Mouse (Mus musculus): ENCODE data around the gene Jpt1.
"Not testable (repeated sequence)": the region's sequence is repeated elsewhere in the genome, so short reads cannot be mapped to it uniquely, and the experiment has no call there.

Gene Jpt1

GRCm38 (mm10) chr11:115514238-115514663 is at the start of gene Jpt1:
TSS of gene Jpt1 (minus strand) at chr11:115514387.
- DNase-seq = peak; percentile 99

DNA sequence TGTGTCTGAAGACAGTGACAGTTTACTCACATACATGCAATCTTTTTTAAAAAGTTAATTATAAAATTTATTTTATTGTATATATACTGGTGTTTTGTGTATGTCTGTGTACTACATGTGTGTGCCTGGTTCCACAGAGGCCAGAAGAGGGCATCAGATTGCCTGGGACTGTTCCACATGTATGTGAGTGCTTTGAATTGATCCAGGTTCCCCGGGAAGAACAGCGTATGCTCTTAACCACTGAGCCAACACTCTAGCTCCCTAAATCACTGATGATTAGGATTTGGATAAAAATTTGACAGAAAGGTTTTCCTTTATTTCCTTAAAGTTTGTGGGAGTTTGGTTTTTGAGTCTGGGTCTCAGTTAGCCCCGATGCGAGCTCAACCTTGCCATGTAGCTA is 49.2 kb upstream of the Jpt1 start:
- DNase-seq = peak; percentile 21

GRCm38 (mm10) chr11:115555717-115556116 is 41.5 kb upstream of the Jpt1 start:
- no peak for DNase-seq

DNA sequence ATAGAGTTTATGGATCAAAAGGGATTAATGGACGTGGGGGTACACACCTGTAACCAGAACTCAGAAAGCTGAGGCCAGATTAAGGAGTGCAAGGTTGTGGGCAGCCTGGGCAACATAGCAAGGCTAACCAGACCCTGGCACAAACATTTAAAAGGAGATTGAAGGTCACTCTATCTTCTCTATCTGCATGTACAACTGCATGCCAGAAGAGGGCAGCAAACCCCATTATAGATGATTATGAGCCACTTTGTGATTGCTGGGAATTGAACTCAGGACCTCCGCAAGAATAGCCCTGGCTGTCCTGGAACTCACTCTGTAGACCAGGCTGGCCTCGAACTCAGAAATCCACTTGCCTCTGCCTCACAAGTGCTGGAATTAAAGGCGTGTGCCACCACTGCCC is 38.6 kb upstream of the Jpt1 start:
- no peak for DNase-seq

DNA sequence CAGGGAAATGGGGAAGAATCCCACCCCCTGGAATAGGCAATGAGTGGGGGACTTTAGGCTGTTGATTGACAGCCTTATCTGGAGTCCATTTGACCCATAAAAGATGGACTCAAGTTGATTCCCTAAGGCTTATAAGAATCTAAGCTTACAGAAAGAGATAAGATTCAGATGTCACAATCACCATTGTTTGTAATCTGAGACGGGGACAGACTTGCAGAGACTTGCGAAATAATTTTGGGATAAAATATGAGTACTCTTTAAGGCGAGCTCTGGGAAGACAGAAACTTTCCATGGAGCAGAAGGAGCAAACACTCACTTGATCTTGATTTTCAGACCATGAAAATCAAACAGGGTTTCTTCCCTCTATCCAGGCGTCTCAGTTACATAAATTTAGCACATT is 29.4 kb upstream of the Jpt1 start:
- no peak for DNase-seq

DNA sequence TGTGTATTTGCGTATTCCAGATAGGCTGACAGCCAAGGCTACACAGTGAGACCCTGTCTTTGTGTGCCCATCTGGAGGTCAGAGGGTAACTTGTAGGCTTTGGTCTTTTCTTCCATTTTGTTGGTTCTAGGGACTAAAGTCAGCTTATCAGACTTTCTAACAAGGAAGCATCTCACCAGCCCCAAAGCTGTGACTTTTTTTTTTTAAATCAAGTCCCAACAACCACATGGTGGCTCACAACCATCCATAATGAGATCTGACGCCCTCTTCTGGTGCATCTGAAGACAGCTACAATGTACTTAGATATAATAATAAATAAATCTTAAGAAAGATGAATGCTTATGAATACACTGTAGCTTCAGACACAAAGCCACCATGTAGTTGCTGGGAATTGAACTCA is 23.9 kb upstream of the Jpt1 start:
- DNase-seq = peak; percentile 17

DNA sequence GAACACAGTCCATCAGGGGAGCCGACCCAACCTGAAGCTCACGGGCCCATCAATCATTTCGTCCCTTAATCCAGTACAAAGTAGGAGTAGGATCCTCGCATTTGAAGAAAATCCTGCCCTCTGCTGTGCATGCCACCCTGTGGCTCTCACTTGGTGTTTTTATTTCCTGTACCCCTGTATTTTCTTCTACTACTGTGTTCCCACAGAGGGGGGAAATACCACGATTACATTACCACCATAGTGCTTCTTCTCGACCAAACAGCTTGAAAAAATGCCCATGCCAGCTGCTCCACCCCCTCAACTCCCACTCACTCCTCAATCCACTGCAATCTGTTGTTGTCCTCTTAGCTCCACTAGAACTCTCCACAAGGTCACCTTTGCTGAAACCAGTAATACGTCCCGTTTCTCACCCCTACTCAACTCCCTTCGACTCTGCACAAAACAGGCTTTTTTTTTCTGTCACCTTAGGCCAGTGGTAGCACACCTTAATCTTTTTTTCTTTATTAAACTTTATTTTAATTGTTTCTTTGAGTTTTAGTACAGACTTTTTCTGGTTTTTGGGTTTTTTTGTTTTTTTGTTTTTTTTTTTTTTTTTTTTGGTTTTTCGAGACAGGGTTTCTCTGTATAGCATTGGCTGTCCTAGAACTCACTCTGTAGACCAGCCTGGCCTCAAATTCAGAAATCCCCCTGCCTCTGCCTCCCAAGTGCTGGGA is 22.8 kb upstream of the Jpt1 start:
- DNase-seq = peak; percentile 46

DNA sequence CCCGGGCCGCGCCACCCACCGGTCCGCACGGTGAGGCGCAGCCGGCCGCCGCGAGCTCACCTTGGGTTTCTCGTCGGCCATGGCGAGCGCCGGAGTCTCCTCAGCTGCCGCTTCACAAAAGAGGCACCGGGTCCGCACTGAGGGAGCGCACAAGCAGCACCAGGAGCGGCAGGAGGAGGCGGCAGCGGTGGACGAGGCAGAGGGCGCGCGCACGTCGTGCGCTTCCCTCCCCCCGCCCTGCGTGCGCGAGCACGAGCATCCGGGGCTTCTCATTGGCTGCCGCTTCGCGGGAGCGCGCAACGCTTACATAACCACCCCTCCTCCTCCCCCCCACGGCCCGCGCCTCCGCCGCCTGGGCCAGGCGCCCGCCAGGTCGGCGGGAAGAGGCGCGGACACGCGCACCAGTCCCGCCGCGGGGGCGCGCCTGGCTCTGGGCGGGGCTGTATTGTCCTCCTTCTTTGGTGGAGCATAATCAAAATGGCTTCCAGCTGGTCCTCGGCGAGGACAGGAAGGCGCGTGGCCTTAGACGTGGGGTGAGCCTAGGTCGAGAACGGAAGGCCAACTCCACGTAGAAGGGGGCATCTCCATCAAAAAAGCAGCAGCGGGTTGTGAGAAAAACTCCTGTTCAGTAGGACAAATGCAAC is 22.0 kb upstream of the Jpt1 start, which contains the start of gene Sumo2:
Gene Sumo2 (minus strand): TSS at position 239 of the 644 bp plus-strand sequence.
- DNase-seq = peak; percentile 100

GRCm38 (mm10) chr11:115535401-115536037 is 21.3 kb upstream of the Jpt1 start:
- DNase-seq = peak; percentile 80

GRCm38 (mm10) chr11:115534759-115535371 is 20.7 kb upstream of the Jpt1 start:
- DNase-seq = peak; percentile 23

GRCm38 (mm10) chr11:115526446-115526845 is 12.3 kb upstream of the Jpt1 start:
- not testable (repeated sequence) for DNase-seq

GRCm38 (mm10) chr11:115522703-115523102 is 8.5 kb upstream of the Jpt1 start:
- no peak for DNase-seq

- no peak for DNase-seq
Measured at GRCm38 (mm10) chr11:115522238-115522637, 8.1 kb upstream of the Jpt1 start.

GRCm38 (mm10) chr11:115521080-115521479 is 6.9 kb upstream of the Jpt1 start:
- DNase-seq = no peak

DNA sequence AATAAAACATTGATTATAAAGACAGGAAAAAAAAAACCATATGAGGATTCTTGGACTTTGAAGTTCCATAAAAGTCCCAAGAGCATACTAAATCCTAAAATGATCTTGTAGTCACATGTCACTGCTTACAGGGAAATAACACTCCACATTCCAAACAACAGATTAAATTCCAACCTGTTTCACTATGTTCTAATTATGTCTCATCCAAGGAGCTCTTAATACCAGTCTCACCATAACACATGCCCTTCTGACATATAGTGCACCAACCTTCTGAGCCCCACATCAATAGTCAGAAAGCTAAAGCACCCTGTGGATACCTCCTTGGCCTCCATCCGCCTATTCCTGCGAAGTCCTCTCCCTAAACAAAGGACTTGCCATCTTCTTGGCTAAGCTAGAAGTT is 6.0 kb upstream of the Jpt1 start:
- no peak for DNase-seq

DNA sequence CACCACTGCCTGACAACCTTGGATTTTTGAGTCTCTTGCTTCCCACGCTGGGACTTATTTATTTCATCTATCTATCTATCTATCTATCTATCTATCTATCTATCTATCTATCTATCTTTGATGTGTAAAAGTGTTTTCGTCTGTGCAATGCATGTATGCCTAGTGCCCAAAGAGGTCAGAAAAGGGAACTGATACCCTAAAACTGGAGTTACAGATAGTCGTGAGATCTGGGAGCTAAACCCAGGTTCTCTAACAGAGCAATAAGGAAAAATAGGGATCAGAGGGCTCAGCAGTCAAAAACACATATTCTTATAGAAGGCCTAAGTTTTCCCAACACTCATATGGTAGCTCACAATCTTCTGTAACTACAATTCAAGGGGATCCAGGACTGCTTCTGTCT is 5.4 kb upstream of the Jpt1 start:
- DNase-seq = no peak

DNA sequence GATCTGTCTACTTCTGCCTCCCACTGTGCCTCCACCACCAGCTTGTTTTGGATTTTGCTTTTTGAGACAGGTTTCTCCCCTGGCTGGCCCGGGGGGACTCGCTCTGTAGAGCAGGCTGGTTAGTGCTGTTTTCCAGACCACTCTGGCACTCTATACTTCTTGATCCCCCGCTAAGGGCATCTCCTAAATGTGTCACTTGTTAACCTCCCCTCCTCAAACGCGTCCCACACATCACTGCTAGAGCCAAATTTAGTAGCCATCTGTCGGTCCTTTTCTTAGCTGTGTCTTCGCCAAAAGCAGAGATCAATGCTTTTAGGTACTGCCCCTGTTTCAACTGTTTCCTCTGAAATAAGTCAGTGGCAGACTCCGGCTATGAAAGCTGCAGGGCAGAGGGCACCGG is 4.5 kb upstream of the Jpt1 start:
- DNase-seq = no peak

DNA sequence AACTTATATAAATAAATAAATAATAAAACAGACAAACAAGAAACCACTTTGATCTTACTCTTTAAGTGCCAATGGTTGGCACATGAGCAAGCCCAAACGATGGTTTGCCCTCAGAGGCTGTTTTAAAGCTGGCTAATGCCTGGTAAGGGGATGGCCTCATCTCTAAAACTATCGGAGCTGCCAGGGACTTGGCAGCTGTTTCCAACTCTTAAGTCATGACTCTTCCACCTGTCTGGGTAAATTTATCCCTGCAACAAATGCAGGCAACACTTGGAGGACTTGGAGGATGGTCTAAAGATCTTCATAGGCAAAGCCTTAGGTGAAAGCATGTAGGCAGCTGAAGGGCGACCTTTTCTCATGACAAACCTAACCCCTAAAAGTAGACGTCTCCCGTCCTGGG is 2.8 kb upstream of the Jpt1 start:
- DNase-seq = no peak

DNA sequence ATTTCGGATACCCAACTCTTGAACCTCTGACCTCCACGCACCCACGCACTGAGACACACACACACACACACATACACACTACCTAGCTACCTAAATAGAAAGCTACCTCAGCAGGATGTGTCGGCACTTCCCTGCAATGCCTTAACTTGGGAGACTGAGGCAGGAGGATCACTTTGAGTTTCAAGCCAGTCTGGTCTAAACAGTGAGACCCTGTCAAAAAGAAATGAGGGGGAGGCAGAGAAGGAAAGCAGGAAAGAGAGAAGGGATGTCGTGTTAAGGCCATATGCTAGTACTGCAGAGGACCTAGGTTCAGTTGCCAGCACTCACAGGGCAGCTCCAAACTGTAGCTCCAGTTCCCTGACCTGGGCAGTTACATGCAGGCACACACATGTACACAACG is 834 bp upstream of the Jpt1 start:
- DNase-seq = no peak

DNA sequence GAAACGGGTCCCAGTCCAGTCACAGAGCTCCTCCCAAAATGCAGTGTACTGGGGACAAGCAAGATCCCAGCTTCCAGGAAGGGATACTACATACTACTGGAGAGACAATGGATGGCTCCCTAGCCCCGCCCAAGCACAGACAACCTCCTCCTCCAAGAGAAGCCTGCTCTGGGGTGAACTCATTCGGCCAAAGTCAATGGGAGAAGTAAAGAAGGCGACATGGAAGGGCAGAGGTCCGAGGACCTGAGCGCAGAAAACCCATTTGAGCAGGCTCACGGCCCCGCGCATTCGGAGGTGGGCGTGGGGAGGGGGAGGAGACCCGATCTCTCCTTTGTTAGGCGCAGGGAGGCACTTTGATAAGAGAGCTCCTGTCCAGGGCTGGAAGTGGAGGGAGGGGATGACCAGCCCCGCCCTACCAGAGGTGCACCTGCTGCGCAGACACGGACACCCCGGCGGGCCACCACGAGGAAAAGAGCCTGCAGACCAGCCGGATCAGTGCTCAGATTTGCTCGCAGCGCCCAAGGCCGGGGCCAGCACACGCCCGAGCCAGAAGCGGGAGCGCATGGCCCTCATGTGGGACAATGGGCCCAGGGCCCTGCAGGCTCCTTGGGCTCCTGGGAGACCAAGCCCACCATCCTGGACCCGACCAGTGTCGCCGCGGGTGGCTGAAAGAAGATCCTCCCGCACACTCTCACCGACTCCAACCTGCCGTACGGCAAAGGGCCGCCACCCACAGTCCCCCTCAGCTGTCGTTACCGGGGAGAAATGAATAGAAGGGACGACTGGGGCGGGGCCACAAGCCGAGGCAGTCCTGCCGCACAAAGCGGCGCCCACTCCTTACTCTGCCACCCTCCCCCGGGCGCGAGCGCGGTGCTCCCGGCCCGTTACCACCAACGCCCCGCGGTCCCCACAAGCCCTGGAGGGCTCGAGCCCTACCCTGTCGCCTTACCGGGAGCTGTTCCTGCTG is 633 bp downstream of the Jpt1 start:
- peak; percentile 52 for DNase-seq

- peak; percentile 59 for DNase-seq
Measured at GRCm38 (mm10) chr11:115512407-115513183, 1.6 kb downstream of the Jpt1 start.

DNA sequence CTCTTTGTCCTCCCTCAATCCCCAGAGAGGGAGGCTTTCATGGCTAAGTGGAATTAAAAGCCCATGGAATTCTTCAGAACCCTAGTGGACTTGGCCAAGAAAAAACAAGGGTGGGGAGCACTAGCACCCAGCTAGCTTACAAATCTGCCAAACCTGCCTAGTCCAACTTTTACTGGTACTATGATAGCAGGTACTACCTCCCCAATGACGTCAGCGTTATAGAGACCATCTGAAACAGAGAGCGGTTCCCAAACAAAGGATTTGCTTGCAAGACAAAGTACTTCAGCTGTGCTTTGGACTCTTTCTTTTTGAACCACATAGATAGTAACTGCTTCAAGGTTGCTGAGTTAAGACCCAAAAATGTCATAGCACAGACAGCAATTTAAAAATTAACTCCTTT is 2.2 kb downstream of the Jpt1 start:
- DNase-seq = no peak
